Mouse (Mus musculus): ENCODE measurements around the gene Kif19a. TPM values are rescaled to one million over a fixed set of nuclear protein-coding genes. Genes with fewer than 3 reads are reported as not detected.

Kif19a gene
- 0.17 TPM in 1 of 2 replicates, not detected in the other for polyA plus RNA-seq (2015; fragmentation: Nextera tagmentation; extraction: Ambion mirVana)

DNA sequence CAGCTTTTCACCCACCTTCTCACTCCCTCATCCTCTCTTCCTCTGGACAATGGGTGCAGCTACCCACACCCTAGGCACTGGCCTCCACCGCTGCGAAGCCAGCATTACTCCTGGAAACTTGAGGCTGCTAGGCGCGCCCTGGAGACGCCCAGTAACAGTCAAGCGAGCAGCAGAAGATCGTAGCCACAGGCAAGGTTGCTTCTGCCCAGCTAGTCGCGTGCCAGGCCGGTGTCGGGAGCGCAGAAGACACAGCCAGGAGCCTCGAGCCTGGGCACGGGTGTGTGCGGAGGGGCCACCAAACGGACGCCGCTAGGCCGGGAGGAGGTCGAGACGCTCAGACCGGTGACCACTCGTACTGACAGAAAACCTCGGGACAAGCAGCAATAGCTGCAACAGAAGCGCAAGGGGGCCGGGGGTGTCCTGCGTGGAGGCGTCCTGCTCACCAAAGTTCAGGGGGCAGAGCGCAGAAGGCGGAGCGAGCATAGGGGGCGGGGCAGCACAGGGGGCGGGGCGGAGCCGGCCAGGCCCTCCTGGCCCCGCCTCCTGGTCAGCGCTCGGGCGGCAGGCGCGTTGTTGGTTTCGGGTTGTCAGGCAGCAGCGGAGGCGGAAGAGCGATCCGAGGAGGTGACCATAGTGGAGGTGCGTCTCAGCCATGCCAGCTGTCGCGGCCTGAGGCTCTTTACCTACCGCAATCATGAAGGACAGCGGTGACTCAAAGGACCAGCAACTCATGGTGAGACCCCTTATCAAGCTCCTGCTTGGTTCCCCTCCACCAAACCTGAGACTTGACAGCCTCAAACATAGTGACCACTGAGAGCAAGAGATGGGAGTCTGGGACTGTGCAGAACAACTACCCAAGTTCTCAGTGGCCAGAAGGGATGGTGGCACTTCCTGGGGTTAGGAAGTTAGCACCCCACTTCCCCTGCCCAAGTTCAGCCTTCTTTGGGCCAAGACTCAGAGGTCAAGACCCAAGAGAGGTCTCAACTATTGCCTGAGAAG is at the start of gene Kif19a:
Gene Kif19a, plus strand, starts transcription at position 569 of the 999 bp plus-strand sequence.
- 4% methylated on average over 51 of the region's 51 CpGs for WGBS
- Histone ChIP-seq H3K4me3 (peak within 1 kb of the TSS; percentile 60), H3K36me3 (no peaks in the 10 kb centered on the region), H3K9ac (peak within 1 kb of the TSS; percentile 75), H3K27me3 (replicated peaks) (peaks cover 70% of the 10 kb centered on the region), H3K4me2 (peak within 1 kb of the TSS; percentile 91), H3K9me3 (no peaks in the 10 kb centered on the region), H3K4me1 (peaks cover 4% of the 10 kb centered on the region), H3K27ac (replicated peaks) (no peak within 1 kb of the TSS)
- no peak; the same call in 1 of the 2 replicates for ATAC-seq (ENCODE audit: extremely low read depth, insufficient number of reproducible peaks, low FRiP score, low TSS enrichment)

- Histone ChIP-seq H3K27me3 (replicated peaks) (no peaks in the 10 kb centered on the region), H3K4me2 (no peak overlapping the region), H3K9ac (no peak overlapping the region), H3K27ac (replicated peaks) (no peak overlapping the region), H3K36me3 (peaks cover 5% of the 10 kb centered on the region; the same call in 1 of the 2 replicates), H3K4me3 (no peak overlapping the region), H3K4me1 (no peaks in the 10 kb centered on the region), H3K9me3 (no peaks in the 10 kb centered on the region)
- ATAC-seq (ENCODE audit: extremely low read depth, insufficient number of reproducible peaks, low FRiP score, low TSS enrichment), result no peak
- WGBS, result 62% methylated on average over 7 of the region's 7 CpGs
Observed at GRCm38 (mm10) chr11:114715531-114715930, 49.7 kb upstream of the Kif19a start.

- H3K9ac ChIP-seq, result no peak overlapping the region
- WGBS, result 85% methylated on average over 10 of the region's 10 CpGs
- H3K36me3 ChIP-seq, result no peaks in the 10 kb centered on the region
- H3K4me1 ChIP-seq, result peaks cover 4% of the 10 kb centered on the region; the same call in 1 of the 2 replicates
- H3K27ac ChIP-seq (replicated peaks), result no peak overlapping the region
- no peak for ATAC-seq (ENCODE audit: extremely low read depth, insufficient number of reproducible peaks, low FRiP score, low TSS enrichment)
- no peak overlapping the region for H3K4me3 ChIP-seq
- H3K9me3 ChIP-seq, result no peaks in the 10 kb centered on the region
- no peaks in the 10 kb centered on the region for H3K27me3 ChIP-seq (replicated peaks)
- H3K4me2 ChIP-seq, result no peak overlapping the region
Observed at GRCm38 (mm10) chr11:114720535-114720934, 44.7 kb upstream of the Kif19a start.

DNA sequence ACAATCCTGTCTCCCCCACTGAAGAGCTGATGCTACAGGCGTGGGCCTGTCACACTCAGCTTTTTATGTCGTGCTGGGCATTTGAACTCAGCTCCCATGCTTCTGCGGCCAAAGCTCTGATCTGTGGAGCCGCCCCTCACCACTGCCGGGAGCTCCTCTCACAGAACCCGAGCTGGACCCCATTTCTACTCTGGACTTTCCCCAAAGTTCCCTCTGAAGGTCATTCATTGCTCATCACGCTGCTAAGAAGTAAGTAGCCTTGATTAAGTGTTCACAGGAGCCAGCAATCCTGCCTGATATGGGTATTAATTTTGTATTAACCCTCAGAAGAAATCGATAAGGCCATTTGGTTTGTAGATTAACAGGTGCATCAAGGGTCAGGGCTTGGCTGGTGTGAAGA is 42.8 kb upstream of the Kif19a start:
- H3K36me3 ChIP-seq, result no peaks in the 10 kb centered on the region
- H3K9me3 ChIP-seq, result no peaks in the 10 kb centered on the region
- peaks cover 11% of the 10 kb centered on the region for H3K4me1 ChIP-seq
- no peak overlapping the region for H3K4me3 ChIP-seq
- whole genome bisulfite sequencing, result 71% methylated on average over 8 of the region's 8 CpGs
- no peak overlapping the region for H3K9ac ChIP-seq
- no peak for ATAC-seq (ENCODE audit: extremely low read depth, insufficient number of reproducible peaks, low FRiP score, low TSS enrichment)
- H3K4me2 ChIP-seq, result no peak overlapping the region
- H3K27ac ChIP-seq (replicated peaks), result no peak overlapping the region
- H3K27me3 ChIP-seq (replicated peaks), result no peaks in the 10 kb centered on the region

DNA sequence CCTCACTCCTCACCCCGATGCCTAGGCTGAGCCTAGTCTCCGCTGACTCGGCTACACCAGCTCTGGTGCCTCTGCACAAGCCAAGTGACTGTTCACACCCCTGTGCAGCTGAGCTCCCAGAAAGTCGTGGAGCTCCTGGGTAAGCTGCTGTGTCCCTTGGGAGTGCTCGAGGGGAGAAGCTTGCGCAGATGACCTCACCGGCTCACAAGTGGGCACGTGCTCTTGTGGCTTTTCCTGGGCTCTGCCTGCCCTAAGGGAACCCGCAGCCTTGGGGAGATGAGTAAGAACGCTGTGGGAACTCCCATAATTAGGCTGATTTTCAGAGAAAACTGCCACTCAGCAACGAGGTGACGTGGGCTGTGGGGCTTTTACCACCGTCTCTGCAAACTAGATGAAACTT is 42.2 kb upstream of the Kif19a start:
- Histone ChIP-seq H3K36me3 (no peaks in the 10 kb centered on the region), H3K9me3 (no peaks in the 10 kb centered on the region), H3K9ac (no peak overlapping the region), H3K4me3 (no peak overlapping the region), H3K4me2 (no peak overlapping the region), H3K4me1 (peaks cover 17% of the 10 kb centered on the region), H3K27ac (replicated peaks) (no peak overlapping the region), H3K27me3 (replicated peaks) (no peaks in the 10 kb centered on the region)
- ATAC-seq (ENCODE audit: extremely low read depth, insufficient number of reproducible peaks, low FRiP score, low TSS enrichment), result no peak
- 62% methylated on average over 13 of the region's 13 CpGs for WGBS

GRCm38 (mm10) chr11:114724787-114725590 is 40.2 kb upstream of the Kif19a start:
- Histone ChIP-seq H3K4me2 (no peak overlapping the region), H3K27me3 (replicated peaks) (0 out of 2 replicates have a peak, but pooled peaks cover 4% of the 10 kb centered on the region), H3K4me3 (no peak overlapping the region), H3K4me1 (peaks cover 29% of the 10 kb centered on the region), H3K9me3 (no peaks in the 10 kb centered on the region), H3K27ac (replicated peaks) (peak overlapping the region; percentile 45; the same call in 1 of the 2 replicates), H3K9ac (0 out of 2 replicates have a peak overlapping the region, but pooled peaks have one; percentile 28), H3K36me3 (no peaks in the 10 kb centered on the region)
- ATAC-seq (ENCODE audit: extremely low read depth, insufficient number of reproducible peaks, low FRiP score, low TSS enrichment), result no peak
- WGBS, result 51% methylated on average over 11 of the region's 11 CpGs

- no peaks in the 10 kb centered on the region for H3K9me3 ChIP-seq
- 0 out of 2 replicates have a peak, but pooled peaks cover 4% of the 10 kb centered on the region for H3K27me3 ChIP-seq (replicated peaks)
- peak within 1 kb of the TSS; percentile 69 for H3K9ac ChIP-seq
- H3K36me3 ChIP-seq, result no peaks in the 10 kb centered on the region
- 9% methylated on average over 34 of the region's 34 CpGs for WGBS
- H3K4me1 ChIP-seq, result peaks cover 29% of the 10 kb centered on the region
- peak within 1 kb of the TSS; percentile 49 for H3K4me3 ChIP-seq
- H3K27ac ChIP-seq (replicated peaks), result no peak within 1 kb of the TSS
- H3K4me2 ChIP-seq, result peak within 1 kb of the TSS; percentile 73
- ATAC-seq (ENCODE audit: extremely low read depth, insufficient number of reproducible peaks, low FRiP score, low TSS enrichment), result peak; percentile 47; the same call in 1 of the 2 replicates
Observed at GRCm38 (mm10) chr11:114726965-114727825, 38.0 kb upstream of the Kif19a start, which contains the start of gene Dnaic2. Gene Dnaic2, plus strand, starts transcription at chr11:114727408.

- ATAC-seq (ENCODE audit: extremely low read depth, insufficient number of reproducible peaks, low FRiP score, low TSS enrichment), result no peak
- Histone ChIP-seq H3K4me2 (peak overlapping the region; percentile 73), H3K27ac (replicated peaks) (no peak overlapping the region), H3K4me3 (peak overlapping the region; percentile 49), H3K36me3 (no peaks in the 10 kb centered on the region), H3K9me3 (no peaks in the 10 kb centered on the region), H3K27me3 (replicated peaks) (0 out of 2 replicates have a peak, but pooled peaks cover 4% of the 10 kb centered on the region), H3K4me1 (peaks cover 29% of the 10 kb centered on the region), H3K9ac (peak overlapping the region; percentile 69)
- WGBS, result 28% methylated on average over 5 of the region's 5 CpGs
Observed at GRCm38 (mm10) chr11:114727826-114728186, 37.4 kb upstream of the Kif19a start.

DNA sequence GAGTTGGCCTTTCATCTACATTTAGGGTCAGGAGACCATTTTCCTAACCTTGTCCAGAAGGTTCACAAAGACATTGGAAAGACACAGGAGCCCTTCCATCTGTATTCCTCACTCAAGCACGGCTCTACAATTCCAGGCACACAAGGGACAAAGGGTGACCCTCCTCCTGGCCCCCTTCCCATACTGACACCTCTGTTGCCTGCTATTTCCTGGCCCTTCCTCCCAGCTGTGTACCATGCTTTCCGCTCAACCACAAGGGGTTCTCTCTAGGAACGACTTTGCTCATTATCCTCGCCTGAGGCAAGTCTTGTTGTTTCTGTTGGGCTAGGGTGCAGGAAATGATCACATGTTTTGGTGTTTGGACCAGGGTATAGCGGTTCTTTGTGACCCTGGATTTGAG is 36.9 kb upstream of the Kif19a start:
- peaks cover 29% of the 10 kb centered on the region for H3K4me1 ChIP-seq
- WGBS, result 40% methylated on average over 5 of the region's 5 CpGs
- no peak overlapping the region for H3K4me3 ChIP-seq
- no peaks in the 10 kb centered on the region for H3K9me3 ChIP-seq
- no peak overlapping the region for H3K4me2 ChIP-seq
- H3K27me3 ChIP-seq (replicated peaks), result 0 out of 2 replicates have a peak, but pooled peaks cover 4% of the 10 kb centered on the region
- no peak overlapping the region for H3K9ac ChIP-seq
- ATAC-seq (ENCODE audit: extremely low read depth, insufficient number of reproducible peaks, low FRiP score, low TSS enrichment), result no peak
- H3K36me3 ChIP-seq, result no peaks in the 10 kb centered on the region
- H3K27ac ChIP-seq (replicated peaks), result no peak overlapping the region

- ATAC-seq (ENCODE audit: extremely low read depth, insufficient number of reproducible peaks, low FRiP score, low TSS enrichment), result no peak
- Histone ChIP-seq H3K36me3 (no peaks in the 10 kb centered on the region), H3K27ac (replicated peaks) (no peak overlapping the region), H3K27me3 (replicated peaks) (peaks cover 7% of the 10 kb centered on the region; the same call in 1 of the 2 replicates), H3K9ac (no peak overlapping the region), H3K4me1 (peaks cover 29% of the 10 kb centered on the region), H3K4me3 (no peak overlapping the region), H3K4me2 (no peak overlapping the region), H3K9me3 (no peaks in the 10 kb centered on the region)
- WGBS, result 46% methylated on average over 6 of the region's 6 CpGs
Observed at GRCm38 (mm10) chr11:114729832-114730363, 35.3 kb upstream of the Kif19a start.

Measured in heart, embryonic 13.5 days (tissue).